Mouse (Mus musculus) naive thymus-derived CD4-positive, alpha-beta T cell, adult 2 months (primary cell): ENCODE measurements at regions not wholly inside any gene's neighbourhood (a gene's known extent, or its start where the extent isn't known, plus 50 kb on each side); places are given as distances from the start of the nearest gene placed in this dataset.

Source experiments
- DNase-seq: peaks from one replicate; pipeline ENCODE4 v3.0.0-alpha.2; 2011; ENCODE audit warnings: low read depth

GRCm38 (mm10) chr4:26637859-26638258 is 291.2 kb upstream of the Manea start:
- DNase-seq = no peak

DNA sequence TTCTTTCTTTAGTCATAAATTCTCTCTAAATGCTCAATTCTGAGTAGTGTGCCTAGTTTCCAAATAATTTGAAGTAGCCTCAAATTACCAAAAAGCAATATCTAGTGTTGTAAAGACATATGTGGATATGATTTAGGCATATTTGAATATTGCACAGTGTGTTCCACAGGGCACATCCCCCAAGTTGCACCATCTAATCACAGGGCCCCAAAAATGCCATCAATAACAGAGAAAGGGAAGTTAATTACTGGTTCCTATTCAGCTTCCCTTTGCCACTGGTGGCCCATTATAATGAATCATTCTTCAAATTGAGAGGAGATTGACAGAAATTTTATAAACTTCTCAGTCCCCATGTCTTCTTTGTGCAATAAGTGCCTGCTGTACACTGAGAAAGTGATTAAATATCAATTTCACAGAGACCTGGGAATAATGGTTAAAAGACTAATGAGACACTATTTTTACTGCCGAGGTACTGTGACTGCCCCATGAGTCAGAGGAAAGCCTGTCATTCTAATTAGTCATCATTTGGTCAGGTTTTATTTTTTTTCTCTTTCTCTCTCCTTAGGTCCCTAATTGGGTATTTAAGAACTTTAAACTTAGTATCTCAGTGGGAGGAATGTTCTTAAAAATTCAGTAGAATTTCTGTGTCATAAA is 284.0 kb upstream of the Manea start:
- no peak for DNase-seq

GRCm38 (mm10) chr4:26629710-26630109 is 283.0 kb upstream of the Manea start:
- no peak for DNase-seq

DNA sequence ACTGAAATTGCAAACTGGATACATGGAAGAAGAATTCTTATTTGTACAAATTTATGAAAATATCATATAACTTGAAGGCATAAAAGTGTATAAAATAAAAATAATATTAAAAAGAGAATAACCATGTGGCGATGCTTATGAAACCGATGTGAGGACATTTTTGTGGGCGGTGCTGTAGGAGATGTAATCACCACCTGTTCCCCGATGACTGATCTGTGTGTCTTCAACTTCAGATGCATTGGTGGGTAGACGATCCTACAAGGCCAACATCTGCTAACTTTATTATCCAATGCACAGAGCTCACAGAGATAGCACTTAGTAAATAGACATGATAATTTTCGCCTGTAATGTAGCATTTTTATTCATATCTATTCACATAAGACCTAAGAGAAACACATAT is 281.1 kb upstream of the Manea start:
- no peak for DNase-seq

DNA sequence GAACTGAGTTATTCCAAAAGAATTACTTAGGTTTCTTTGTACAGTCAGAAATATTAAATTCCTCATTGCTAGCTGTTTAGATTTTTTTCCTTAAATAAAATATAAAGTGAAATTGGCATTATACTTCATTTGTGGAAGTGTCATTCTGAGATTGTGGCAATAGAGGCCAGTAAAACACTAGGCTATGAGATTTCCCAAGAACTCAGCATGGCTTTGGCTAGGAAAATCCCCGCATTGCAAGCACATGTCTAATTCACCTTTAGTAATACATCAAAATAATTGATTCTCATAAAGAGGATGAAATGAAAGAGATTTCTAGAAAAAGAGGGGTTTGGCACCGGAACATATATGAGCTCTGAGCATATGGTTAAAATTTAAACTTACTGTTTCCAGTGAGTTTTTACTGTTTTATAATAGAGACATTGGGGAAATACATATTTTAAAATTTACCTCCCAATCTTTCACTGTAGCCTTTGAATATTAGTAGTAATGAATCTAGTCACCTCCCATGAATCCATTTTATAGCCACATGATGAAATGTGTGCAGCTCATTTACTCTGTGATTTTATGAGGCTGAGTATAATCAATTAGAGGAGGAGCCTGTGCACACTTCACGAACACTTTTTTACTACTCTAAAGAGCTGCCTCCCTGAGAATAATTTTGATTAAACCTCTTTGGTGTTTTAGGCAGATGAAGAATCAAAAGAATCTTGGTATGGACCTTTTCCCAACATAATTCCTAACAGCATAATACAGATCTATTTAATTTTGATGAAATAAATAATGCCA is 242.6 kb upstream of the Manea start:
- DNase-seq = no peak

DNA sequence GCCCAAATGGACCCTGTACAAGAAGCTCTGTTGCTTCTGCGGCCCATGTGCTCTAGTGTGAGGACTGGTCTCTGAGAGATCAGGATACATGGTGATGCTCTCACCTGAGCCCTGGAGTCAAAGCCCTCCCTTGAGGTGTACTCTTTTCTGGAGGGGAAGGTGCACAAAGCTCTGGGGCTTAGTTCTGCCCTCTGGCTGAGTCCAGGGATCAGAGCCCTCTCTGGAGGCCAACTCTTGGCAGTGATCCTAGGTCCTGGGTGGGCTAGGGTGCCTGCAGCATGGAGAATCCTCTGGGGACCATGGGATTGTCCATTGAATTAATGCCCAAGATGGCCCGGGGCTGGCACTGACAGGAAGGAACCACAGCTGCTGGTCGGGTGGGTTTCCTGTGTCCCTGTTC is 209.0 kb upstream of the Manea start:
- DNase-seq = no peak

GRCm38 (mm10) chr4:26543833-26544232 is 197.1 kb upstream of the Manea start:
- peak; percentile 21 for DNase-seq

GRCm38 (mm10) chr4:26542511-26542910 is 195.8 kb upstream of the Manea start:
- DNase-seq = no peak

GRCm38 (mm10) chr4:26508004-26508403 is 161.3 kb upstream of the Manea start:
- DNase-seq = no peak

GRCm38 (mm10) chr4:26494262-26494661 is 147.6 kb upstream of the Manea start:
- DNase-seq = no peak

- DNase-seq = no peak
These were observed 128.2 kb upstream of the Manea start for GRCm38 (mm10) chr4:26474913-26475312.

DNA sequence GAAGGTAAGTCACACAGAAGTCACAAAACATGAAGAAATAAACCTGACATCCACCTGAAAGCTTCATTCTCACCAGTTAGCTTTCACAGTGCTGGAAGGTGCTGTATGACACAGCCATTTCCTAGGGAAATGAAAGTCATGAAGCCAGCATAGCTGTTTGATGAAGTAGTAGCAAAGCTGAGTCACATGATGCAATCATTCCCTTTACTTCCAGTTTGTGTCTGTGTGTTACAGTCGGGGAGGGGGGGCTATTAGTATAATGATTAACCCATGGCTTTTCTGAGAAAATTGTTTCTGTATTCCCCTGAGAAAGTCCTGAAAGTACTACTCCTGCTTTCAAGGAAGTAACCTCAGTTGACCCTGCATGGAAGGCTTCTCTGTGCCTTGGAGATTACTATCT is 94.8 kb upstream of the Manea start:
- no peak for DNase-seq

GRCm38 (mm10) chr4:26422084-26422483 is 75.4 kb upstream of the Manea start:
- DNase-seq = no peak

DNA sequence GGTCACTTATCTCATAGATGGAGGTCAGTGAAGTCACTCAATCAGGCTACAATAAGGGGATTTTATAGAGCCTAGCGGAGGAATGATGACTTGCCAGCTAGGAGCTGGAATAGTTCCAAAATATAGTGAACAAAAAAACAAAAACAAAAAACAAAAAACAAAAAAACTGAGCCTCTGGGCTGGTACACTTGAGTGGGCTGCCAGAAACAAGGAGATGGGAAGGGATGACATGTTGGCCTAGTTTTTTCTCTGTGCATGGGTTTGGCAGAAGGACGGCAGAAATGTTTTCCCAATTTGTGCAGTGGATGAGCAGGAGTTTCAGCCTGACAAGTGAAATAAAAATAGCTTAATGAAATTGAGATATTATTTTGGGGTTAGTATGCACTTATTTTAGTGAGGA is 57.6 kb upstream of the Manea start:
- no peak for DNase-seq

- no peak for DNase-seq
These were observed 55.5 kb upstream of the Manea start for GRCm38 (mm10) chr4:26402213-26402612.
